Mouse (Mus musculus): ENCODE measurements around the gene Pptc7. TPM values are rescaled to one million over a fixed set of nuclear protein-coding genes. Genes with fewer than 3 reads are reported as not detected.

Gene Pptc7
- polyA plus RNA-seq, 1 experiment = 24.3 TPM

DNA sequence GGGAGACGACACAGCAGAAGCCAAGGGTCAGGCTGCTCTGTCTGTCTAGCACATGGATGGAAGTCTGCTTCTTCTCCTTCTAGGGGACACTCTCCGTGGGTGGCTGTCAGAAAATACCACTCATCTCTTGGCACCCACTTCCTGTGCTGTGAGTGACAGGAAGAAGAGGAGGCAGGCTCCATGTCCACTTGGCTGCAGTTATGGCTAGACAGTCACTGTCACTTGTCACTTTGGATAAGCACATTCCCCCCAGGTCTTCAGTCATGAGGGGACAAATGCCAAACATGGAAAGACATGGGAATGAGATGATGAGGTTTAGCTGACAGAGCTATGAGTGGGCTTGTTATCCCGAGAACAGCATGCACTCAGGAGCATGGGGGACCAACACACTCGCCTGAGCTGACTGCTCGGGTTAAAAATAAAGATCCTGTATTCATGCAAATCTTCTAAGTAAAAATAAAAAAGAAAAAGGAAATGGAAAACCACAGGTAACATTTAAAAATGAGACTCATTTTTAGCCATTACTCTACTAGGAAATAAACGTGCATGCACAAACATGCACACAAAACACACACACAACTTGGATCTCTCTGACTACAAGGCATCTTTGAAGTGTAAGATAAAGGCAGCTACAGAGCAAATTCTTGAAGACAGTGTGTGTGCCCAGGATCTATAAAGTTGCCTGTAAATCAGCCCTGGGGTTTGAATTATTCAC, 26.0 kb upstream of the Pptc7 start:
- no peak overlapping the region for H3K4me3 ChIP-seq (ENCODE audit: insufficient read depth, low read depth, low read length)
- H3K27ac ChIP-seq (replicated peaks; ENCODE audit: low read depth, low read length) = no peak overlapping the region
- no peaks in the 10 kb centered on the region for H3K4me1 ChIP-seq (ENCODE audit: control insufficient read depth, insufficient read depth, insufficient read length, low read length)

DNA sequence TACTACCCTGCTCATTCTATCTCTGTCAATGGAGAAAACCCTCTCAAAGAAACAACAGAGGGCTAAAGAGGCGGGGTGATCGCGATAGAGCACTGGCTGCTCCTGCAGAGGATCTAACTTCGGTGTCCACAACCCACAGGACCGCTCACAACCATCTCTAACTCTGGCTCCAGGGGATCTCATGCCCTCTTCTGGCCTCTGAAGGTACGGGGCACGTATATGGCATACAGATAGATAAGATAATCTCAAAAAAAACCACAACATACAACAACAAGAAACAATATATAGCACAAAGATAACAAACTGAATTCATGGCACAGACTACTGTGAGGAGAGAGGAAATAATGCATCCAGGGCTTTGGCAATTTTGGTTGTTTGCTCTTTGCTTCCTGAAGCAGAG, 22.1 kb upstream of the Pptc7 start:
- H3K4me3 ChIP-seq (ENCODE audit: insufficient read depth, low read depth, low read length) = no peak overlapping the region
- no peaks in the 10 kb centered on the region for H3K4me1 ChIP-seq (ENCODE audit: control insufficient read depth, insufficient read depth, insufficient read length, low read length)
- H3K27ac ChIP-seq (replicated peaks; ENCODE audit: low read depth, low read length) = no peak overlapping the region

DNA sequence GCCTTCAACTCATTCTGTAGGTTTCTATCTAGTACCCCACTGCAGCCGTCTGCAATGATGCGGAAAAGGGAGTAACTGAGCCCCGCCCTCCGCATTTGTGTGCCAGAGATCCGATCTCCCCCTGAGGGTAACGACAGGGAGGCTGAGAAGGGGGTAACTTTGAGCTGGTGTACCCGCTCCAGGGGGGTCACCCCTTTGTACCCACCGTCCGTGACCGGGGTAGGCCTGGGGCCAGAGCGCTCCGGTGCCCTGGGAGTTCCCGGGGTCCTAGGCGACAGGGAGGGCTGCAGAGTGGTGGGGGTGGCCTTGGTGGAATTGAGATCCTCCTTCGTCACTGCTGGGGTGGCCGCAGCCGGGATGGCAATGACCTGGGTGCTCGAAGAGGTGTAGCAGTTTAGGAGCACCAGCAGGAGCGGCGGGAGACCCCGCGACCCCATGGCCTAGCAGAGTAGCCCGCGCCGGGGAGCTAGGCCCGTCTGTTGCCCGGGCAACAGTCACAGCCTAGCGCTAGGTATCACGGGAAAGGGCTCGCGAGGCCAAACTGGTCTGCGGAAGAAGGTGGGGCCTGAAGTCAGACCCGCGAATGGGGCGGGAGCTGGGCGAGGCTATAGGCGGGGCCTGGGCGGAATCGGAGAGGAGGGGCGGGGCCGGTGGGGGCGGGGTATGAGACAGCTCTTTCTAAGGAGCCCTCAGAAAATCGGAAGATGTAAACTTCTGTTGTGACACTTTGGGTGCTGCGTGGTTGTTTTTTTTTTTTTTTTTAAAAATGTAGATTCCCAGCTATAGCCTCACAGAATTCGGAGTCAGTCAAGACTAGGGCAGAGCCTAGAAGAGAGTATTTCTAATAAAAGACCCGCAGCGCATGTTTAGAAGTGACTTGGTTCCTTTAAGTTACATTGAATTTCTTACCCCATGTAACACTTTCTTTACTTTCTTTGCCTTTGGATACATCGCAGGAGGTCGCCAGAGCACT, 19.9 kb upstream of the Pptc7 start, which contains the start of gene Tctn1:
Tctn1 (minus strand) TSS at position 528 of the 973 bp plus-strand sequence.
- H3K4me3 ChIP-seq (ENCODE audit: insufficient read depth, low read depth, low read length) = peak within 1 kb of the TSS; percentile 80
- no peaks in the 10 kb centered on the region for H3K4me1 ChIP-seq (ENCODE audit: control insufficient read depth, insufficient read depth, insufficient read length, low read length)
- H3K27ac ChIP-seq (replicated peaks; ENCODE audit: low read depth, low read length) = no peak within 1 kb of the TSS

DNA sequence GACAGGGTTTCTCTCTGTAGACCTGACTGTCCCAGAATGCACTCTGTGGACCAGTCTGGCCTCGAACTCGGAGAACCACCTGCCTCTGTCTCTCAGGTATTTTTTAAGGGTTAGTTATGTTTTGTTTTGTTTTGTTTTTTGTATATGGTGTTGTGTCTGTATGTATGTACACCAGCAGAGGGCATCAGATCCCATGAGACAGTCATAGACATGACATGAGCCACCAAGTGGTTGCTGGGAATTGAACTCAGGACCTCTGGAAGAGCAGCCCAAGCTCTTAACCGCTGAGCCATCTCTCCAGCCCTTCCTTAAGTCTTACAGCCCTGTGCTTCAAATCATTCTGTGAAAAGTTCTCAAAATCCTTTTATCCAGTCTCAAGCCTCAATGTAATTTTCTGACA, 19.0 kb upstream of the Pptc7 start:
- Histone ChIP-seq H3K4me3 (ENCODE audit: insufficient read depth, low read depth, low read length) (no peak overlapping the region), H3K27ac (replicated peaks; ENCODE audit: low read depth, low read length) (no peak overlapping the region), H3K4me1 (ENCODE audit: control insufficient read depth, insufficient read depth, insufficient read length, low read length) (no peaks in the 10 kb centered on the region)

DNA sequence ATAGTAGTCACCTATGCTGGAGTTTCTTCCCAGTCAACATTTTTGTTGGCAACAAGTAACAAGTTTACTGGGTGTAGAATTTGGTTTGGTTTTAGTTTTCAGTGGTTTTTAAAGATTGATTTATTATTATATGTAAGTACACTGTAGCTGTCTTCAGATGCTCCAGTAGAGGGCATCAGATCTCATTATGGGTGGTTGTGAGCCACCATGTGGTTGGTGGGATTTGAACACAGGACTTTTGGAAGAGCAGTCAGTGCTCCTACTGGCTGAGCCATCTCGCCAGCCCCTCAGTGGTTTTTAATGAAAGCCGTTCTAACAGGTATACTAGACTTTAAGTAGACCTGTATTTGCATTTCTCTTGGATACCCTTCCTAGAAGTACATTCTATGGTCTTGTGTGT, 18.2 kb upstream of the Pptc7 start:
- Histone ChIP-seq H3K4me1 (ENCODE audit: control insufficient read depth, insufficient read depth, insufficient read length, low read length) (no peaks in the 10 kb centered on the region), H3K4me3 (ENCODE audit: insufficient read depth, low read depth, low read length) (no peak overlapping the region), H3K27ac (replicated peaks; ENCODE audit: low read depth, low read length) (no peak overlapping the region)

DNA sequence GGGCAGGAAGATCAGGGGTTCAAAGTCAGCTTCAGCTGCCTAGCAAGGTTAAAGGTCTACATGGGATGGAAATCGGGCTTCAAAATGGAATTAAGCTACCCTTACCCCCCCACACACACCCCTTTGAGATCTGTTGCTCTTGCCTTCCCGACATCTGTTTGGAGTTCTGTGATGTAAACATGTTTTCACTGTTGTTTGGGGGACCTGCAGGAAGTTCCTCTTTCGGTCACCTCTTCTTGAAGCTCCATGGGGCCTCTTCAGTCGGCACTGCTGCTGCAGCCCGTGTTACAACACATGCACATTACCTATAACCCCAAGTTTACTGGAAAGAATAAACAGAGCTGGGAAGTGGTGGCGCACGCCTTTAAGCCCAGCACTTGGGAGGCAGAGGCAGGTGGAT, 17.0 kb upstream of the Pptc7 start:
- Histone ChIP-seq H3K4me3 (ENCODE audit: insufficient read depth, low read depth, low read length) (no peak overlapping the region), H3K4me1 (ENCODE audit: control insufficient read depth, insufficient read depth, insufficient read length, low read length) (no peaks in the 10 kb centered on the region), H3K27ac (replicated peaks; ENCODE audit: low read depth, low read length) (no peak overlapping the region)

DNA sequence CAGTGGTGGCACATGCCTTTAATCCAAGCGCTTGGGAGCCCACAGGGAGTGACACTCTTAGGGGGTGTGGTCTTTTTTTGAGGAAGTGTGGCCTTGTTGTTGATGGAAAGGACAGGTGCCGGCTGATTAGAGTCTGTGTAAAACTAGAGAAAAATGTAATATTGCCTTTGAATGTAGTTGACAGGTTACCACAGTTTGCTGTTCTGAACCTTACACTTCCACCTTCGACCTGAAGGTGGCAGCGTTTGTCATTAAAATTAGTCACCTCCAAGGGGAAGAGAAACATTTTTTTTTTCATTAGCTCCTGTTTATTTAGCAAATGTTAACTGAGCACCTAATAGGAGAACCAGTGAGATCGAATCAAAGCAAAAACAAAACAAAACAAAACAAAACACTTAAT, 16.3 kb upstream of the Pptc7 start:
- Histone ChIP-seq H3K27ac (replicated peaks; ENCODE audit: low read depth, low read length) (no peak overlapping the region), H3K4me1 (ENCODE audit: control insufficient read depth, insufficient read depth, insufficient read length, low read length) (no peaks in the 10 kb centered on the region), H3K4me3 (ENCODE audit: insufficient read depth, low read depth, low read length) (no peak overlapping the region)

DNA sequence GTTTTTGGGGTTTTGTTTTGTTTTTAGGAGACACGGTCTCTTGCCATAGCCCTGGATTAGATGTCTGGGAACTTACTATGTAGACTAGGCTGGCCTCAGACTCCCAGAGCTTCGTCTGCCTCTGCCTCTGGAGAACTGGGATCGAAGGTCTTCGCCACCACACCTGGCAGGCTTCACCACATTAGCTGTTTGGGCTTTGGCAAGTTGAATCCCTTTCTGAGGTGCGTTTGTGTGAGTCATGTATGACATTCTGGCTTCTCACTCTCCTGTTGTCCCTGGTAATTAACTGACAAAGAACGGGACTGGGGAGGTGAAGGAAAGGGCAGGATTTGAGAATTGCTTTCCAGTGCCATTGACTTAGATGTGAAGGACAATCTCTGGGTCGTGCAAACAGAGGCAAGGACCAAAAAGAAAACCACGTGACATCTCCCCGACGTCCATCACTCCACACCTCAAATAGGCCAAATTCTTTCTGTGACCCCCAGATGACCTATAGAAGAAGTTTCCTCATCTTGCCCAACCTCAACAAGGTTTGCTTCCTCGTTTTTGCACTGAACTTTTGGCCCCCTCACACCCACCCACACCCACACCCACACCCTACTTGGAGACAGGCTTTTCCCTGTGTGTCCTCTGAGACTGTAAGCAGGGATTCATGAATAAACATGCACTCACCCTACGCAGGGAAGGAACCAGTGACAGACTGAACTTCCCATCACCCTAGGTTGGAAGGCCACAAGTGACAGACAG, 15.1 kb upstream of the Pptc7 start:
- Histone ChIP-seq H3K27ac (replicated peaks; ENCODE audit: low read depth, low read length) (no peak overlapping the region), H3K4me3 (ENCODE audit: insufficient read depth, low read depth, low read length) (no peak overlapping the region), H3K4me1 (ENCODE audit: control insufficient read depth, insufficient read depth, insufficient read length, low read length) (no peaks in the 10 kb centered on the region)

DNA sequence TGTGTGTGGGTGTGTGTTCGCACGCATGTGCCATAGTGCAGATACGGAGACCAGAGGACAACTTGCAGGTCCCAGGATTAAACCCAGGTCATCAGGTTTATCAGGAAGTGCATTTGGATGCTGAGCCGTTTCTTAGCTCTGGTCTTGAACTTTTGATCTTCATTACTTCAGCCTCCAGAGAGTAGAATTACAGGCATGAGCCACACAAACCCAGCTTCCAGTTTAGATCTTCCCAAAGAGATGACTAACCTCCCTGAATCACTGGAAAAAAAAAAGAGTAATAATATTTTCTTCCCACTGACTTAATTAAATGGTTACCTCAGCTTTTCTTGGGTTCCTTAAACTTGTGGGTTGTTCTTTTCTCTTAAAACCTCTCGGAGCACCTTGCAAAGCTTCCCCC, 11.3 kb upstream of the Pptc7 start:
- Histone ChIP-seq H3K27ac (replicated peaks; ENCODE audit: low read depth, low read length) (no peak overlapping the region), H3K4me1 (ENCODE audit: control insufficient read depth, insufficient read depth, insufficient read length, low read length) (no peaks in the 10 kb centered on the region), H3K4me3 (ENCODE audit: insufficient read depth, low read depth, low read length) (no peak overlapping the region)

DNA sequence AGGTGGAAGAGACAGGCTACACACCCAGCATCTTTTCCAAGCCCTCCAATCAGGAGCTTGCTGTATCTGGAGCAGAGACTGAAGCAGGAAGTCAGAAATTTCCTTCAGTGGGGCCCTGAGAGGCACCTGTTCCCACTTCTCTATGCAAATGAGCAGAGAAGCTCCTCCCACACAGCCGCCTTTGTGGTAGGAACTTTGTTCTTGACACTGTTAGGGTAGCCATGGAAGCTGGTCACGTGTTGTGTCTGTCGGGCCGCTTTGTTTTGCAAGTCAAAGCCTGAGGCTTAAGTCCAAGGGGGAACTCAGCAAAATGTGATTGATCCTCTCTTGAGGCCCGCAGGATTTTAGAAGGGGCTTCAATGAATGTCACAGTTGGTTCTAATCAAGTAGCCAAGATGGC, 9.4 kb upstream of the Pptc7 start:
- Histone ChIP-seq H3K4me3 (ENCODE audit: insufficient read depth, low read depth, low read length) (no peak overlapping the region), H3K27ac (replicated peaks; ENCODE audit: low read depth, low read length) (no peak overlapping the region), H3K4me1 (ENCODE audit: control insufficient read depth, insufficient read depth, insufficient read length, low read length) (no peaks in the 10 kb centered on the region)

DNA sequence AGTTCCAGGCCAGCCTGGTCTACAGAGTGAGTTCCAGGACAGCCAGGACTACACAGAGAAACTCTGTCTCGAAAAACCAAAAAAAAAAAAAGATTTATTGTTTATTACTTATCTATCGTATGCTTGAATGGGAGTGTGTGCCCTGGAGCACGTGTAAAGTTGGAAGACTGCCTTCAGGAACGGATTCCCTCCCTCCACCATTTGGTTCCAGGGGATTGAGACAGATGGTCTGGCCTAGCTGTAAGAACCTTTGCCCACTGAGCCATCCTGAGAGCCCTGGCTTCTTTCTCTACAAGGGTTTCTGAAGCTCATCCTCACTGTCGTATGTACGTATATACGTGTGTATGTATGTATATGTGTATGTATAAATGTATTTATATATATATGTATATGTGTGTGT, 5.2 kb upstream of the Pptc7 start:
- Histone ChIP-seq H3K27ac (replicated peaks; ENCODE audit: low read depth, low read length) (no peak overlapping the region), H3K4me1 (ENCODE audit: control insufficient read depth, insufficient read depth, insufficient read length, low read length) (peaks cover 8% of the 10 kb centered on the region), H3K4me3 (ENCODE audit: insufficient read depth, low read depth, low read length) (no peak overlapping the region)

DNA sequence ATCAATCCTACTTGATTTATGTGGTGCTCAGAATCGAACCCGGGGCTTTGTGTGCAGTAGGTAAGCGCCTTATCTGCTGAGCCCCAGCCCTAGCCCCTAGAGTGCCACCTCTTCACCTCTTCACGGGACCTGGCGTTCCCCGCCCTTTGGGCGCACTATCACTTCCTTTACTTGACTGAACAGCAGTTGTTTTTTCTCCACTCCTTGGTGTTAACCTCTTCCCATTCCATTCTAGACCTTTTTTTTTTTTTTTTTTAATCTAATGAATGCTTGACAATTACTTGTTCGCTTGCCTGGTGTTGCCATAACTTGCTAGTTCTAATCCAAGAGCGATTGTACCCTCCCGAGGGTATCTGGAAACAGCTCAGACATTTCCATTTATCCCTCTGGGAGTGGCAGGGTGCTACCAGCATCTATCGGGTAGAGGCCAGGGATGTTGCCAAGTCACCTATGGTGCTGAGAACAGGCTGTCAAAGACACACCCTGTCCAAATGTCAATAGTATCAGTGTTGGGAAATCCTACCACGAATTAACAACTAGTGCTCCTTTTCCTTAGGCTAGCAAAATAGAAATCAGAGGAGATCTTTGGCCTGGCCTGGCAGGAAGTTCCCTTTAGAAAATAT, 4.3 kb upstream of the Pptc7 start:
- H3K27ac ChIP-seq (replicated peaks; ENCODE audit: low read depth, low read length) = 0 out of 2 replicates have a peak overlapping the region, but pooled peaks have one; percentile 11
- peaks cover 8% of the 10 kb centered on the region for H3K4me1 ChIP-seq (ENCODE audit: control insufficient read depth, insufficient read depth, insufficient read length, low read length)
- H3K4me3 ChIP-seq (ENCODE audit: insufficient read depth, low read depth, low read length) = no peak overlapping the region

DNA sequence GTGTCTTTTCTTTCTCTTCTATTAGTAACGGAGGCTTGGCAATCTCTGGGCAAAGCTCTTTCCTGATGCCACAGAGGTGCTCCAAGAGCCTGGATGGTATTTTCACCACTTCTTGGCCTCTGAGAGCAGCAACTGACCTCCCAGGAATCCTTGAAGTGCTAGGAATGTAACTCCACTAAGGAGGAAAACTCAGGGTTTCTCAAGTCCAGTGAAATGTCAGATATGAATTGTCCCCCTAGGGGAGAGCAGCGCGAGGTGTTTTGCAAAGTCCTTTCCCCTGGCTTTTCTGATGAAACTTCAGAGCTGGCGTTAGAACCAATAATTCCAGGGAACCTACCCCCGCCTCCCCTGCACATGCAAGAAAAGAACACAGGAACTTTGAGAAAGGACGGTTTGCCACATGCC, 3.7 kb upstream of the Pptc7 start:
- Histone ChIP-seq H3K27ac (replicated peaks; ENCODE audit: low read depth, low read length) (0 out of 2 replicates have a peak overlapping the region, but pooled peaks have one; percentile 28), H3K4me3 (ENCODE audit: insufficient read depth, low read depth, low read length) (peak overlapping the region; percentile 15; the same call in 1 of the 2 replicates), H3K4me1 (ENCODE audit: control insufficient read depth, insufficient read depth, insufficient read length, low read length) (peaks cover 10% of the 10 kb centered on the region)

DNA sequence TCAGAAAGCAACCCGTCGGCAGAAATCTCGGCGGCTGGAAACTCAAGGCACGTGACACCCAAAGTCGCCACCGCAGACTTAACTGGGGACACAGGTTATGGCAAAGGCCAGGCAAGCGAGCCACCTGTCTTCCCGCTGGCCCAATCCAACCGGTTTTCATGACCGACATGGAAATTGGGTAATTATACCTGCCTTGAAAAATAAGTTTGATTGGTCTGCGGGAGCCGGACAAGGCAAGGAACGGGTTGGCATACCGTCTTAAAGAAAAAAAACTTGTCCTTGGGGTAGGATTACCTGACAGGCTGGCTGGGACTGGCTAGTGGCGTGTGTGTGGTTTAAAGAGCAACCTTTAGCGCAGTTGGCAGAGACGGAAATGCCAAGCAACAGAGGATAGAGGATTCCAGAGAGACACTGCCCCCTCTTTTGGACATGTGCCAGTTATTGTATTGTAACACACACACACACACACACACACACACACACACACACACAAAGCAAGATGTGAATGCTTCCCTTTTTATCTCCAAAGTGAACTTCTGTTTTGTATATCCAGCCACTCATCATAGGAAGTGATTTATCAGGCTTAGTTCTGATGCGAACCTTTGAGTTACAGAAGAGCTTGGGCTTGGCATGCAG, 3.2 kb upstream of the Pptc7 start:
- peak overlapping the region; percentile 28; the same call in 1 of the 2 replicates for H3K27ac ChIP-seq (replicated peaks; ENCODE audit: low read depth, low read length)
- peaks cover 11% of the 10 kb centered on the region for H3K4me1 ChIP-seq (ENCODE audit: control insufficient read depth, insufficient read depth, insufficient read length, low read length)
- peak overlapping the region; percentile 15 for H3K4me3 ChIP-seq (ENCODE audit: insufficient read depth, low read depth, low read length)

Data from brown adipose tissue, adult 24 weeks (tissue).